17 mouse cellular contexts compared by ENCODE assay signal in the genomic region with DNA sequence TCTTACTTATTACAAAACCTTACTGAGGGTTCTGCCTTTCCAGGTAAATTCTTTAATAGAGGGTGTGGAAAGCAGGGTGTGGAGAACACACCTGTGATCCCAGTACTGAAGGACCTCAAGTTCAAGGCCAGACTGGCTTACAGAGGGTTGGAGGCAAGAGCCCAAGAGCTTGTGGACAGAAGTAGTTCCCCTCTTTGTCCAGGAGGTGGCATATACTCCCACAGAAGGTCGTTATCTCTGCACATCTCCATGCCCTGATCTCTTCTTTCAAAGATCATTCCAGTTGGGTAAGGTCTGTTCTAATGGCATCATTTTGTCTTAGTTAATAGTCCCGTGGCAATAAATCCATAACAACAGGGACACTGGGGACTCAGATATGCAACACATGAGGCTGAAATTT. TPM values are rescaled to one million over a fixed set of nuclear protein-coding genes. Genes with fewer than 3 reads are reported as not detected.
DNase-seq lines count a peak whose midpoint lies in the region; ATAC-seq and TF ChIP-seq lines count a peak whose summit lies in the region.
"Had no signal": no experiment of that assay in that cellular context is flagged by ENCODE, and none has a peak within 500 bp of the region (broad histone marks: within the 10 kb centered on the region; RNA-seq: fewer than 3 reads in every experiment).

No protein-coding gene starts in this region.

- H3K36me3 ChIP-seq in kidney, embryonic 16.5 days (ENCODE audit: insufficient read depth, low read length), result no peaks in the 10 kb centered on the region
- no peaks in the 10 kb centered on the region for H3K36me3 ChIP-seq in ES-E14 (ENCODE audit: control insufficient read depth, insufficient read depth, low read length, poor library complexity, severe bottlenecking)
- H3K36me3 ChIP-seq: forebrain, embryonic 12.5 days; neural tube, embryonic 12.5 days had no signal

- H3K9me3 ChIP-seq in kidney, embryonic 16.5 days (ENCODE audit: low read length), result 0 out of 2 replicates have a peak, but pooled peaks cover 5% of the 10 kb centered on the region
- H3K9me3 ChIP-seq in ES-E14 (ENCODE audit: control insufficient read depth, insufficient read depth, low read depth, low read length), result no peaks in the 10 kb centered on the region

- no peak overlapping the region for H3K27ac ChIP-seq in kidney, embryonic 16.5 days (ENCODE audit: low read length)
- no peak overlapping the region for H3K27ac ChIP-seq in ES-E14 (ENCODE audit: insufficient read depth, low read depth, low read length, poor library complexity, severe bottlenecking)
- H3K27ac ChIP-seq: forebrain, embryonic 12.5 days; neural tube, embryonic 12.5 days had no signal

- H3K4me3 ChIP-seq in kidney, embryonic 16.5 days (ENCODE audit: low read length), result no peak overlapping the region
- H3K4me3 ChIP-seq in ES-E14 (ENCODE audit: insufficient read depth in 1 of 2, low read depth in 1 of 2, low read length in 2 of 2, poor library complexity in 1 of 2, severe bottlenecking in 1 of 2), result no peak overlapping the region
- H3K4me3 ChIP-seq: forebrain, embryonic 12.5 days; neural tube, embryonic 12.5 days had no signal

- in situ Hi-C loops in ES-E14 (cut with MboI; ENCODE audit: low sequenced_read_pairs in 2 of 2, unreplicated experiment in 2 of 2), result no loop called here

- intact Hi-C loops in left cerebral cortex, postnatal 36 days (cut with DNase I), result no loop called here

- 67% methylated on average over 2 of the region's 2 CpGs for WGBS in kidney, embryonic 16.5 days

- H3K27me3 ChIP-seq in kidney, embryonic 16.5 days (ENCODE audit: insufficient read depth, low read length), result no peaks in the 10 kb centered on the region
- H3K27me3 ChIP-seq: forebrain, embryonic 12.5 days; neural tube, embryonic 12.5 days had no signal

- H3K4me2 ChIP-seq in kidney, embryonic 16.5 days (replicated peaks; ENCODE audit: low read depth, low read length), result no peak overlapping the region
- H3K4me2 ChIP-seq: forebrain, embryonic 12.5 days; neural tube, embryonic 12.5 days had no signal

- no peak overlapping the region for H3K9ac ChIP-seq in kidney, embryonic 16.5 days (replicated peaks; ENCODE audit: low read length)
- H3K9ac ChIP-seq in ES-E14 (ENCODE audit: insufficient read depth, low read depth, low read length, poor library complexity, severe bottlenecking), result no peak overlapping the region
- H3K9ac ChIP-seq: forebrain, embryonic 12.5 days; neural tube, embryonic 12.5 days had no signal

- DNase-seq in kidney, adult 8-10 months, result peak; percentile 8 to 19
- DNase-seq in CD4-positive helper T cell, adult 2 months (ENCODE audit: low read depth, low spot score), result peak; percentile 5
- DNase-seq in ES-E14 (ENCODE audit: low read depth, low spot score), result peak; percentile 11
- DNase-seq in kidney, postnatal 36 days, result peak; percentile 25
- no peak for DNase-seq in ovary, postnatal 14 days (ENCODE audit: low spot score)
- no peak for DNase-seq in left cerebral cortex, postnatal 36 days (ENCODE audit: low spot score in 2 of 2)
- DNase-seq: embryo, embryonic 11 days; heart, postnatal 4 days; layer of hippocampus, adult 9-11 months; right cerebral cortex, postnatal 14 days had no signal

- ATAC-seq in kidney, embryonic 16.5 days (ENCODE audit: low FRiP score, low TSS enrichment), result no peak

- no peaks in the 10 kb centered on the region for H3K4me1 ChIP-seq in kidney, embryonic 16.5 days (ENCODE audit: insufficient read depth, low read length)
- H3K4me1 ChIP-seq in ES-E14 (ENCODE audit: control insufficient read depth in 2 of 2, insufficient read depth in 2 of 2, low read length in 2 of 2, poor library complexity in 1 of 2), result no peaks in the 10 kb centered on the region
- H3K4me1 ChIP-seq: forebrain, embryonic 12.5 days; neural tube, embryonic 12.5 days had no signal

TF ChIP-seq in ES-E14, 5 proteins besides CTCF, POLR2A, EP300 and RAD21:
- peak; percentile 51; the same call in 1 of the 2 replicates for TF ChIP-seq ZC3H11A (IDR thresholded peaks at IDR 0.05; ENCODE audit: borderline replicate concordance, low read depth, low read length)
- TF ChIP-seq ZNF384 (IDR thresholded peaks at IDR 0.05; ENCODE audit: low read depth, low read length), result no peak
- TF ChIP-seq HCFC1 (IDR thresholded peaks at IDR 0.05; ENCODE audit: borderline replicate concordance, insufficient read depth, low read length), result no peak
- TF ChIP-seq CHD2 (IDR thresholded peaks at IDR 0.05; ENCODE audit: low read depth, low read length), result no peak
- no peak for TF ChIP-seq MAFK (IDR thresholded peaks at IDR 0.05; ENCODE audit: insufficient read depth, low read depth, low read length)

RNA-seq across cellular contexts. Expression of gene Ly6f, which starts 49.0 kb away (rescaled TPM):
- 0.37 and 0.54 TPM in 2 replicates for polyA plus RNA-seq in kidney, embryonic 16.5 days (2015; fragmentation: Nextera tagmentation; extraction: Ambion mirVana)
- total RNA-seq in ES-E14 (2012; rRNA removed), result 0.36 TPM in 1 of 2 replicates, not detected in the other
- total RNA-seq in left cerebral cortex, postnatal 36 days (2021), result not detected
- total RNA-seq: gastrocnemius, postnatal 4 days; heart, postnatal 4 days; megakaryocyte, adult 5-6 weeks had no signal
- polyA plus RNA-seq: forebrain, embryonic 12.5 days; limb, embryonic 14.5 days; neural tube, embryonic 12.5 days; testis, adult 2 months had no signal

Comparison
In these comparisons a context has a peak if more than half of its experiments do, and no peak if none do; other contexts are left out.
1. DNase-seq: peak in kidney, adult 8-10 months (2 of 2), CD4-positive helper T cell, adult 2 months (single experiment), ES-E14 (single experiment) and kidney, postnatal 36 days (2 of 2); none in ovary, postnatal 14 days (single experiment) and left cerebral cortex, postnatal 36 days (0 of 2).